Mouse (Mus musculus): ENCODE measurements around the gene Hspb6.

GRCm38 (mm10) chr7:30518325-30518724 is 33.7 kb upstream of the Hspb6 start:
- no peak for TF ChIP-seq CTCF (IDR thresholded peaks at IDR 0.05; ENCODE audit: extremely low read depth, insufficient read length, insufficient replicate concordance, low read depth, low read length)
- TF ChIP-seq POLR2A (IDR thresholded peaks at IDR 0.05; ENCODE audit: low read depth, low read length): no peak
